Mouse (Mus musculus): ENCODE data around the gene Slco2a1.

Slco2a1 gene

GRCm38 (mm10) chr9:102988462-102988861 is at the start of gene Slco2a1:
Gene Slco2a1, plus strand, starts transcription at chr9:102988712.
- in situ Hi-C loops (cut with MboI, MseI) = no loop called here

GRCm38 (mm10) chr9:102942221-102942620 is 46.3 kb upstream of the Slco2a1 start:
- in situ Hi-C loops (cut with MboI, MseI) = no loop called here

- in situ Hi-C loops (cut with MboI, MseI) = no loop called here
These were observed 43.6 kb upstream of the Slco2a1 start for GRCm38 (mm10) chr9:102944891-102945290.

GRCm38 (mm10) chr9:102946469-102947015 is 42.0 kb upstream of the Slco2a1 start:
- in situ Hi-C loops (cut with MboI, MseI) = no loop called here

GRCm38 (mm10) chr9:102948706-102949105 is 39.8 kb upstream of the Slco2a1 start:
- in situ Hi-C loops (cut with MboI, MseI) = no loop called here

- in situ Hi-C loops (cut with MboI, MseI) = no loop called here
These were observed 37.2 kb upstream of the Slco2a1 start for GRCm38 (mm10) chr9:102951091-102951994.

GRCm38 (mm10) chr9:102955866-102956265 is 32.6 kb upstream of the Slco2a1 start:
- in situ Hi-C loops (cut with MboI, MseI) = no loop called here

DNA sequence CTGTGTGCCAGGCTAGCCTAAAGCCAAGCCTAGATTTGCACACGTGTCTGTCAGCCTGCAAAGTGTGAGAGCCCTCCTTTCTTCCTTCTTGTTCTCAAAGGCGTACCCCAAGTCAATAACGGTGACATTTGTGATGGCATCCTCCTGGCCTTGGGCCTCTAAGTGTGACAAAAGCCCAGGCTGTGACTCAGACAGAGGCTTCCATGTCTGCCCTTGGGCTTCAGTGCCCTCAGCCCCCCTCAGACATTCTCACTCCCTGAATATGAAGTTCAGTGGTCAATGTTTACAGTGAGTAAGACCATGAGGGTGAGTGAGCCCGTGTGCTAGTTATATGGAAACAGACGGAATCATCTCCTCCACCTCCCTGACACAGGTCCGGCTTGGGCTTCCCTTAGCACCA is 29.8 kb upstream of the Slco2a1 start:
- in situ Hi-C loops (cut with MboI, MseI) = no loop called here

- in situ Hi-C loops (cut with MboI, MseI) = no loop called here
These were observed 27.0 kb upstream of the Slco2a1 start for GRCm38 (mm10) chr9:102961356-102962092.

- in situ Hi-C loops (cut with MboI, MseI) = no loop called here
These were observed 26.3 kb upstream of the Slco2a1 start for GRCm38 (mm10) chr9:102962093-102962788.

DNA sequence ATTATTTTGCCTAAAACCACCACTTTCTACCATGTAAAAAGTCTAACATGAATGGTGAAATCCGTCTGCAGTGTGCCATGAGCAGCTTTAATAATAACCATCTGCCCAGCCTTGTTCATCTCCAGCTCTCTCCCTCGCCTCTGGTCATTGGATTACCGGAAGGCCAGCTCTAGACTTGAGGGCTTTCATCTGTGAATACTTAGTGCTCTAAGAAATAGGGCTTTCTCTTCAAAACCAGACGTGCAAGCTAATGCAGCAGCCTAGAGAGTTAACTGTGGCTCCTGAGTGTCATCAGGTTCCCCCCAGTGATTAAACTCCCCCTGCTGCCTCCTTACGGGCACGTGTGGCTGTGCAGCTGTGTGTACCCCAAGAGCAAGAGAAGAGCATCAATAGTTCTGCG is 25.2 kb upstream of the Slco2a1 start:
- in situ Hi-C loops (cut with MboI, MseI) = no loop called here

DNA sequence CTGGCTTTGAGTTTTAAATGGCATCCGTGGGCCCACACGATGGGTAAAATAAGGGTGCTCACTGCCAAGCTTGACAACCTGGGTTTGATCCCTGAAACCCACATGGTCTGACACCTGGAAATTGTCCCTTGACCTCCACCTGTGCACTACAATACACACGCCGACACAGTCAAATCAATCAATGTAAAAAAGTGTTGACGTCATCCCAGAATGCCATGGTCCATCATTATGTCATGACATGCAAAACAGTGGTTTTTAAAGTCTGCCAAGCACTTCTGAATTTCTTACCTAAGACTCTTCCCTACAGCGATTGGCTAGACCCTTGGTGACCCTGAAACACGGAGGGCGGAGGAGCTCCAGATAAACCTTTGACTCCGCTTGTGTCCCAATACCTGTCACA is 23.9 kb upstream of the Slco2a1 start:
- in situ Hi-C loops (cut with MboI, MseI) = no loop called here

- in situ Hi-C loops (cut with MboI, MseI) = no loop called here
These were observed 16.0 kb upstream of the Slco2a1 start for GRCm38 (mm10) chr9:102972393-102973050.

DNA sequence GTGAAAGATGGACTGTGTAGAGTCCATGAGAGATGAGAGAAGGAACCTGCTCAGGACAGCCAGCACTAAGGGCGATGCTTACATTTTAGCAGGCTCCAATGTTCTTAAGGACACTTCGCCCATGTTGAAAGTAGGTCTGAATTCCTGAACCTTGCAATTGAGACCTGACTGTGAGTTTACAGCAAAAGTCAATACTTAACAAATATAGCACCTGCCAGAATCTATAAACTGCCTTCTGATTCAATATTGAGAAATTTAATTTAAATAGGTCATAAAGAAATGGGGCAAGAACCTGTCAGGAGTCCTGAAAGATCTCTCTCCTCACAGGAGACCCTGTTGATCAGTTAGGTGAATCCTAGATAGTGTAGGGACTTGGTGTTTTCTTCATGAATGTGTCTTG is 12.6 kb upstream of the Slco2a1 start:
- in situ Hi-C loops (cut with MboI, MseI) = no loop called here

DNA sequence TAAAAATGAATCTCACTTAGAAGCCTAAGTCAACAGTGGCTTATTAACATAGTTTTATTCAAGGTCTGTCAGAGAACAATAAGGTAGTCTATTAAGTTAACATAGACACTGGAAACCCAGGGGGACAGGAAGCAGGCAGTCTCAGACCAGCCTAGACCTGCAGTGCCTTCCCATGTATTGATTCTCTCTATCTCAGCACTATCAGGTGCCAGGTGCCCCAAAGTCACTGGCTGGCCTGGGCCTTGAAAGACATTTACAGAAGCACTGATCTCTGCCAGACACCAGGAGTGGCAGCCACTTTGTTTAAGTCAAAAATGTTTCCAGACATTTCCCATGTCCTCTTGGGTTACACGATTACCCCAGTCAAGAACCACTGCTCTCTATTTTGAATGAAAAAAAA is 11.4 kb upstream of the Slco2a1 start:
- in situ Hi-C loops (cut with MboI, MseI) = no loop called here

GRCm38 (mm10) chr9:102977791-102978492 is 10.6 kb upstream of the Slco2a1 start:
- in situ Hi-C loops (cut with MboI, MseI) = no loop called here

GRCm38 (mm10) chr9:102979011-102979700 is 9.4 kb upstream of the Slco2a1 start:
- in situ Hi-C loops (cut with MboI, MseI) = no loop called here

- in situ Hi-C loops (cut with MboI, MseI) = no loop called here
These were observed 8.6 kb upstream of the Slco2a1 start for GRCm38 (mm10) chr9:102979956-102980355.

- in situ Hi-C loops (cut with MboI, MseI) = no loop called here
These were observed 8.1 kb upstream of the Slco2a1 start for GRCm38 (mm10) chr9:102980420-102980819.

DNA sequence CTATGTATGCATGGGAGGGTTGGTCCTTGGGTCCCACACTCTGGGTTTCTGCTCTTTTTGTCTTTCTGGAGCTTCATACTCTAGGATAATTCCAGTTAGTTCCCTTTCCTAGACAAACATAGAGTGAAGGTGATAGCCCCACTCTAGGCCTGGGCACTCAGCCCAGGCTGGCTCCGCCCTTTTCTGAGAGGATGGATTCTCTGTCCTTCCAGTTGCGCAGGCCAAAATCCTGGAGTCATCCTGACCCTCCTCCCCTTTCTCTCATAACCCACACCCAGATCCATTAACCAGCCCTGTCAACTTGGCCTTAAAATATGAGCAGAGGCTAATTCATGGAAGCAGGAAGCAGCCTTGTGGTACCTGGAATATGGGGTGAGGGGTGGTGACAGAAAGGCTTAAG is 6.7 kb upstream of the Slco2a1 start:
- in situ Hi-C loops (cut with MboI, MseI) = no loop called here

All from T-helper 17 cell (primary cell).